Mouse (Mus musculus): ENCODE results near the gene Narf.

Gene Narf

DNA sequence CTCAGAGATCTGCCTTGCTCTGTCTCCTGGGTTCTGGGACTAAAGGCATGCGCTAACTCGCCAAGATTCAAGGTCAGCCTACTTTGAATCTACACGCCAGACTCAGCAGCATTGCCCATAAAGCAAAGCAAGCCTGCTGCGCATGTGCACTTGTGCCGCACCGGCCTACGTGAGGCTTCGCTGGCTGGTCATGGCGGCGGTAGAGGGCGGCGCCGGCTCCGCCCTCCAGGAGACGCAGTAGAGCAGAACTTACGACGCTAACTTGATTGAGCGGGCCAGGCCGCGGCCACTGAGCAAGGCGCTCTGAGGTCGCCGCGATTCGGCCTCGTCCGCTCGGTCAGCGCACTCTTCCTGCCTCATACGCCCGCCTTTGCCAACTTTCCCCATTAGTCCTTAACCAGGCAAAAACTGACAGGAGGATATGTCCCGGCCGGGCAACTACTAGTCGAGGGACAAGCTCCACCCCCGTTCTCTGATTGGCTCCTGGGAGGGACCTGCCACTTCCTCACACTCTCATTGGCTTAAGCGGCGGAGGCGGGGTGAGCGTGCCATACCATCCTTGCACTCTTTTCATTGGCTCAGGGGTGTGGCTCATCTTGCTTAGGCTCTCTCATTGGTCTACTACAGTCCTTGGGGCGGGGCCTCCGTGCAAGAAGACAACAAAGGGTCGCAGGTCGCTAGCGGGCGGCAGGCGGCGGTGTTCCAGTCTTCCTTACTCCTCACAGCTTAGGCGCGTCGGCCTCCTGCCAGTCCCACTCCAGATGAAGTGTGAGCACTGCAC, at the start of gene Narf:
Narf (plus strand) TSS at position 690 of the 781 bp plus-strand sequence.
- peak; percentile 96 to 97 for DNase-seq

GRCm38 (mm10) chr11:121189681-121190080, 47.4 kb upstream of the Narf start:
- DNase-seq = no peak

DNA sequence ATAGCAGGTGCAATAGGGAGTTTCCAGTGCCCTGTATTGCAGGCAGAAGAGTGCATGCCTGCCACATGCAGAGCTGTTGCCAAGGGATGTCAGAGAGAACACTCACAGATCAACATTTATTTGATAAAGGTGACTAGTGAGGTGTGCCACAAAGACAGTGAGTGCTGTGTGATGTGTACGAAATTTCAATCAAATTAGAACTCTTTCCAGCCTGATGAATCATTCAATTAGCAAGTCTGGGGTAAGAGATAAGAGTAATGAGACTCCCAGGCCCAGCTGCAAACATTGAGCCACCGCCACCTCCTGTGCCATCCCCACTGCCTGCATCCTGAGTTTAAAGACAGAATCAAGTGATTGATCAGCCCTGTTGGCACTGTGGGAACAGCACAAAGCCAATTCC, 44.3 kb upstream of the Narf start:
- DNase-seq = no peak

- DNase-seq = no peak
Observed at GRCm38 (mm10) chr11:121193415-121193814, 43.6 kb upstream of the Narf start.

DNA sequence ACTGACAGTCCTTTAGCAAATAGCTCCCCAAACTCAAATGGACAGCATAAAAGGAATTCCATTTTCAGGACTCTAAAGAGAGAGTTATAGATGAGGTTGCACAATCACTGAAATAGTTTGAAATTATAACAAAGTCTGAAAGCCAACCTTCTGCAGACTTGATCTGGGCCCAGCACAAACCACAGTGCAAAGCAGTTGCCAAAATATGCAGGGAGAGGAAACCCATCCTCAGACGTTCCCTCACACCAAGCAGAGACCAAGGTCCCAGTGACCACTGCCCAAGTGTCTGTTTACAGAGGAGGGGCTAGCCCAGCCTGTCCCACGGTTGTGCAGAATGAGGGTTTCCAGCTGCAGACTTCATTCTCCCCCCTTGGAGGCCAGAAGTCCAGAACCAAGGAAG, 38.4 kb upstream of the Narf start:
- DNase-seq = no peak

DNA sequence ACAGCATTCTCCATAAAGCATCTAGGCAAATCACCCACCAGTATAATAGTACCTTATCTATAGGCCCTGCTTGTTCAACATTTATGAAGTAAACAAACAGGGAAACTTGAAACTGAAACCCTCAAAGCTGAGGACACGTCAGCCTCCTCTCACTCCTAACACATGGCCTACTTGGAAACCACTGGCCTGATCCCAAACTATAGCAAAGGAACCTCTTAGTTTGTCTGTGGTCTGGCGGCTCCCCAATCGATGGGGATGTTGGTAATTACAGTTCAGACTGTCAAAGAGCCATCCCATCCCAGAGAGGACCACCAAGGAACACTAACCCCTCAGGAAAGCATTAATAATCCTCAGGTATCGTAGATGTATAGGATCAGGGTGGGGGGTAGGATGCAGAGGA, 37.2 kb upstream of the Narf start:
- no peak for DNase-seq

- no peak for DNase-seq
Observed at GRCm38 (mm10) chr11:121200781-121201180, 36.3 kb upstream of the Narf start.

DNA sequence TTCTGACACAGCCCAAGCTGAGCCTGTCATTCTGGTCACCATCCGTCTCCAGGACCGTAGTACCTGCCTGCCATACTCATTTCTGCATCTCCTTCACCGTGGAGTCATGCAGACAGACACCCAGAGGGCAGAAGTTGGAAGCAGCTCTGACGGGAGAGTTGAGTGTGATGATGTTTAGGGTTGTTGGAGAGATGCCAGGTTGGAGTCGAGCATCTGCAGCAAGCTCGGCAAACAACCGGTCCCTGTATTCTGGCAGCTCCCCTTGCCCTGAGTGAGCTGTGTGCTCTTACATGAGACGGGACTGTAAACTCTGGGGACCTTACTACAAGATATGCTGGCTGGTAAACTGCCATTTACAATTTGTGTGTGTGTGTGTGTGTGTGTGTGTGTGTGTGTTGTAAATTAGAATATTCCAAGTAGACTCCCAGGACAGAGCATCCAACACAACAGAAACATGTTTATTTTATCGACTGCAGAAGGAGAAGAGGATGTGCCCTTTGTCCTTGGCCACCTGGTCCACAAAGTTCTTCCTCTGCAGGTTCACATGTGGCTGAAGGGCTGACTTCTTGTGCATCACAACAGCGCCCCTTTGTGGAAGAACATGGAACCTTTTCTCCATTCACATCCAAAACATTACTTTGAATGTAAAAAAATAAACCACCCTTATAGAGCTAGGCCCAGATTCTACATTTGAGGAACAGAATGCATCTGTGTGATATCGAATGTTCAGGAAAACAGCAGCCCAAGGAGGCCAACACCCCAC, 35.4 kb upstream of the Narf start:
- peak; percentile 58 to 62 for DNase-seq

DNA sequence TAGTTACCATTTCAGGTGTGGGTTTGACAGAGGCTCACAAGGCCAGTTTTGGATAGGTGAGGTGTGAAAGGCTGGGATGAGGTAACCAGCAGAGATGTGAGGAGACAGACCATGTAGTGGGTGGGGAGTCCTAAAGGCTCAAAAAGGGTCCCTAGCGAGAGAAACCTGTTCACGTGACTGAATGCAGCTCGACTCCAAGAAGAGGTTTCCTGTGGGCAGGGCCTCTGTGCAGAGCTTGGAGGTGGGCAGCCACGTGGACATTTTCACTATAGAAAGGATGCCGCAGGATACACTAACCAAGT, 33.2 kb upstream of the Narf start:
- DNase-seq = no peak

- peak; percentile 97 to 98 for DNase-seq
Observed at GRCm38 (mm10) chr11:121204161-121205006, 32.7 kb upstream of the Narf start, which contains the start of the genes Hexdc and Ogfod3. Hexdc (plus strand) TSS chr11:121204433. Ogfod3 (minus strand) TSS chr11:121204711.

GRCm38 (mm10) chr11:121216831-121217230, 20.2 kb upstream of the Narf start:
- no peak for DNase-seq

GRCm38 (mm10) chr11:121219776-121220175, 17.3 kb upstream of the Narf start:
- DNase-seq = no peak

DNA sequence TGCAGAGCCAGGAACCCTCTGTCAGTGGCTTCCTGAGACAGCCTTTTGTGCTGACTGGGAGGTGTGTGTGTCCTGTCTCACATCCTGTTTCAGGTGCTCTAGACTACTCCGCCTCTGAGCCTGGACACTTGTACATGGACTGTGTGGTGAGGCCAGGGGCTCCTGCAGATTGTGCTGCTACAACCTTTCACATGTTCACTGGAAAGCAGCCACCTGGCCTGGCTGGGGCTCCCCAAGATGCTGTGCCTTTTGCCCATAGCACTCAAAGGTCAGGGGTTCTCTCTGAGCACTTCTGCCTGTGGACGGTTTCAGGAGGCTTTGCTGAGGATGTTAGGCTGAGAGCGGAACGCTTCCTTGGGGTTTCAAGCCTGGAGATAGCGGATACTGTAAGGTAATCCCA, 16.3 kb upstream of the Narf start:
- DNase-seq = no peak

DNA sequence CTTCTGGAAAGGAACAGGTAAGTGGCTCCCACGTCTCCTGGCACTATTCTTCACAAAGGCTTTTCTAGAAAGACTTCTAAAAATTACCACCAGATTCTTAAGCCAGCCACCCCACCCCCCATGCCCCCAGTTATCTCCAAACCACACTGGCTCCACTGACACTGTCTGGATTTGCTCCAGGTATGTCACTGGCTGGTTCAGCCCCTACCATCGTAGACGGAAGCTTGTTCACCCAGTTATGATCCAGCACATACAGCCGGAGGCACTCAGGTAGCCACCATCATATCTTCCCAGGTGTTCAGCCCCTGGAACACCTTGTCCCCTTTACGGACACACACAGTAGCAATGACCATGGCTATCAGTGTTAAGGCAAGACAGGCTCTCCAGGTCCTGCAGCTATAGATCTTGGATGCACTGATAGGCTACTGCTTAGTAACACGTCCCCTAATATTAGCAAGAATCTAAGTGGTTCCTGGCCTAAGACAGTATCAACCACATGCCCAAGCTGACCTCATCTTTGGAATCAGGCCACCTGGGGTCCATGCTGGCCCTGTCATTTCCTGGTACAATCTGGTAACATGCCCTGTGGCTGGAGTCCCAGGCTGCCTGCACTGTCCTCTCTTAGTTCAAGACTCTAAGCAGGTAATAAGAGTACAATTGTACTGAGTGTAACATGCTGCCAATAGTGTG, 15.6 kb upstream of the Narf start:
- DNase-seq = no peak

DNA sequence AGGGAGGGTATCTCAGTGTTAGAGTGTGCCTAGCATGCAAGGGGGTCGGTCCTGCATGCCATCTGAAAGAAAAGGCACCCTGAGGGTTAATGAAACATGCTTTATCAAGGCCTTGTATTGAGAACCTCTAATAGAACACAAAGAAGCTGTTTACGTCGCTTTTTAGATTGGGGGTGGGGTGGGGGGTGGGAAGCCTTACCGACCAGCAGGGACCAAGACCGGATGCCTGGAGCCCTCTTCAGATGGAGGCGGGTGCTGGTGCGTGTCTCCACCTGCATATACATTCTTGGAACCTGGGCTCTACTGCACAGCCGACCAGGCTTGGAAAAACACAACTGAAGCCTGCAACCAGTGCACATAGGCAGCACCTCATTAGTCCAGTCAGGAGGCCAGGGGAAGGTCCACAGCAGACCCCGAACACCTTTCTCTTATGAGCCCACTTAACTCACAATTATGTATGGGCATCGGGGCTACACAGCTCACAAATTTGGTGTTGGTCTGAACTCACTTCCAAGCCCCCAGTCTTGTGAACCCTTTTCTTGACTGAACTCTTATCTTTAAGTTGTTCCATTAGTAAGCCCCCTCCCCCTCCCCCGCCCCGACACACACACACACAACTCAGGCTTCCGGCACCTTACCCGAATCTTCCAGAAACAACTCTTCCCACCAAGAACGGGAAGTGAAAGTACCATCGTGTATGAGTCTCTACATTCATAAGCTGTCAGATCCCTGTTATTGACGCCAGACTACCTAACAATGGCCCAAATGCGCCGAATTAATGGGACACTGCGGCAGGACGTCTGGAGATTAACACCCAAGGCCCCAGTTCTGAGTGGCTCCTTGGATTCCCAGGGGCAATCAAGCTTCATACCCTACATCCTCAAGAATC, 8.7 kb upstream of the Narf start:
- peak; percentile 39 to 43 for DNase-seq

GRCm38 (mm10) chr11:121229018-121229439, 8.0 kb upstream of the Narf start, which contains the start of gene Cybc1:
Cybc1 (minus strand) TSS chr11:121229322.
- DNase-seq = peak; percentile 90 to 92

GRCm38 (mm10) chr11:121231191-121231590, 5.9 kb upstream of the Narf start:
- DNase-seq = no peak

DNA sequence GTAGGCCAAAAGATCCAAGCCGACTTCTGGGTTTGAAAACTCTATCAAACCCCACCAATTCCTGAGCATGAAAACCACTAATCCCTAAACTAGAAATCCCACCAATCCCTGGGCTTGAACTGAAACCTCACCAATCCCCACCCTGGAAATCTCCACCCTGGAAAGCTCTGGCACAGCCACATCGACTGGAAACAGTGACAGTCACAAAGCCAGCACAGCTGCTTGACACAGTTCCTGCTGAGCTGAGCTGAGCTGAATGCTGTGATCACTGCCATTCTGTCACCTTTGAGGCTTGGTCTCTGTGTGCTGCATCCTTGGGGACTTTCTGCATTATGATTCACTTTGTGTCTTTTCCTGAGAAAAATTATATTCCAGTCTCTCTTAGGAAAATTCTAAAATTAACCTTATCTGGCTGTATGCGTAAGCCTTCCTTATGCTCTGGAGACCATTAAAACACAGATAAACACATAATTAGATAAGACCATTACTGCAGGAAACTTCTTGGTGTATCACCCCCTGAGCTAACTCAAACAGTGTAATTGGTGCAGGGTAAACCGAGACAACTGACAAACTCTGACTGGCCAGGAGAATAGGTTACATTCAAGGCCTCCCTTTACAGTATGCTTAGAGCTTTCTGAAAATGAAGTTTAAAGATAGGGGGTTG, 5.3 kb upstream of the Narf start:
- no peak for DNase-seq

DNA sequence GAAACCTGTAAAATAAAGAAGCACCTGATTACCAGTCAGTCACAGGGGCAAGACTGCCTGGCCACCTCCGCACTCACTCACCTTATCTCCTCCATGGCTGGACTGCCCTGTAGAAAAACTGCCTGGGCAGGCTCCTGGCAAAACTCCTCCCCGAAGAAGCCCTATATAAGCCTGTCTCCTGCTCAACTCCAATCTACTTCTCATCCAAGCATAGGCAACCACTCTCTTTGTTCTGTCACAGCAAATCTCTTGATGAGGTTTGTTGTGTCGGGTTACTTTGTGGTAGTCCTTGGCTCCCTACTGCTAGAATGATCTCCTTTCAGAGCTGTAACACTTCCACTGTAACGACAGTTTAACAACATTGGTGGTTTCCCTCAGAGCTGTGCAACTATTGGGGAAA, 4.3 kb upstream of the Narf start:
- DNase-seq = no peak

DNA sequence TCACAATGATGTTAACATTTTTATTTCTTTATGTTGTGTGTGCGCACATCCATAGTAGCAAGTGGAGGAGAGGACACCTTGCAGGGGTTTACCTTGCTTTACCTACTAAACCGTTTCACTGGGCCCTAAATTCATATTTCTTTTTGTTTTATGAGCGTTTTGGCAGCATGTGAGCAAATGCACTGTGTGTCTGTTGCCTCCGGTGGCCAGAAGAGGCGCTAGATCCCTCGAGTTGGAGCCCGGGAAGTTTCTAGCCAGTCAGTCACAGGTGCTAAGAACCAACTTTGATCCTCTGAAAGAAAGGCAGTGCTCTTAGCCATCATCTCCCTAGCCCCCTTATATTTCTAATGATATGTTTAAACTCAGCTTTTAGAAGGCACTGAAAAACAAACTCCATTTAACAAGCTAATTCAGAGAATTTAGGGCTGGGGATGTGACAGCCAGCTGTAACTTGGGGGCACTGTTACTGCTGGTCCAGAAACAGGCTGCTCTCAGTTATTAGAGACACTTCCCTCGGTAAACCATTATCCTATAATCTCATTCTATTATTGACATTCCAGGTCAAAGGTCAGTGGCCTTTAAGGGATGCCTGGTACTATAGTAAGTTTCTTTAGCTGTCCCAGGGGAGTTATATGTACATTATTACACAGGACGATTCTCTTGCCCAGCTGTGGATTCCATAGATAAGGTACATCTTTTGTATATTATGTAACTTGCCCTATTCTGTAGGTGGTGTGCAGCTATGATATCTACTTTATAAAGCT, 1.4 kb upstream of the Narf start:
- peak; percentile 74 to 77 for DNase-seq

Data from B cell, adult 2 months (primary cell).